Comparison of ENCODE assay signal across 8 mouse cellular contexts in genomic region chr4:43442044-43442443, GRCm38 (mm10). TPM values are rescaled to one million over a fixed set of nuclear protein-coding genes. Genes with fewer than 3 reads are reported as not detected.
DNase-seq lines count a peak whose midpoint lies in the region; ATAC-seq lines count a peak whose summit lies in the region.

No protein-coding gene starts in this region.

- peak; percentile 100 for DNase-seq in adrenal gland, adult (ENCODE audit: inconsistent age in 2 of 2, low spot score in 1 of 2)
- peak; percentile 100 for DNase-seq in embryo, embryonic 10.5 days (ENCODE audit: low spot score)
- DNase-seq in gastrocnemius, postnatal 14 days, result peak; percentile 99
- peak; percentile 99 for DNase-seq in left cerebral cortex, postnatal 10 days (ENCODE audit: extremely low spot score in 1 of 2, low spot score in 2 of 2)
- DNase-seq in right cerebral cortex, postnatal 25 days, result peak; percentile 99
- peak; percentile 99 to 100 for DNase-seq in urinary bladder, postnatal 4 days (ENCODE audit: low spot score in 2 of 2)

- intact Hi-C loops in gastrocnemius, postnatal 14 days (cut with DNase I; ENCODE audit: low total_unique reads), result no loop called here
- intact Hi-C loops in left cerebral cortex, postnatal 10 days (cut with DNase I), result loop anchor here (5.0 kb wide), 1 partner anchor 35 kb away; no protein-coding TSS in a partner anchor

- peak; percentile 95 for ATAC-seq in inflammation-experienced regulatory T-cells, adult 6 months
- ATAC-seq in megakaryocyte-erythroid progenitor cell, adult 5-6 weeks (replicated peaks; ENCODE audit: low FRiP score, low TSS enrichment, poor library complexity, severe bottlenecking), result peak; percentile 94

RNA-seq across cellular contexts. Expression of gene Tesk1, which starts 0.3 kb away (rescaled TPM):
- 10 to 100 TPM; 25.2 to 28.0 TPM for total RNA-seq in gastrocnemius, postnatal 14 days (2021)
- 1 to 10 TPM in 1 of 3 experiments, under 1 TPM in 2; 0.29 to 1.1 (median 0.66) TPM for polyA plus RNA-seq in inflammation-experienced regulatory T-cells, adult 6 months (2017; shearing (Covaris generic))
- 10 to 100 TPM; 71.7 to 74.2 TPM for total RNA-seq in left cerebral cortex, postnatal 10 days (2021)
- 11.7 and 15.6 TPM in 2 replicates for total RNA-seq in megakaryocyte-erythroid progenitor cell, adult 5-6 weeks (2014; fragmentation: Nextera tagmentation)
- 4.3 and 4.8 TPM in 2 replicates for total RNA-seq in megakaryocyte-erythroid progenitor cell, adult 5-6 weeks (2017)

RNA-seq across cellular contexts. Expression of gene Cd72, which starts 12.4 kb away (rescaled TPM):
- not detected for total RNA-seq in gastrocnemius, postnatal 14 days (2021)
- polyA plus RNA-seq in inflammation-experienced regulatory T-cells, adult 6 months (2017; shearing (Covaris generic)), result 100 to 1,000 TPM in 1 of 3 experiments, 10 to 100 TPM in 2; 18.7 to 104 (median 96.4) TPM
- 1 to 10 TPM in 1 of 2 experiments, not detected in 1; 1.2 TPM for total RNA-seq in left cerebral cortex, postnatal 10 days (2021)
- total RNA-seq in megakaryocyte-erythroid progenitor cell, adult 5-6 weeks (2014; fragmentation: Nextera tagmentation), result 1.5 and 9.6 TPM in 2 replicates
- 2.9 and 11.9 TPM in 2 replicates for total RNA-seq in megakaryocyte-erythroid progenitor cell, adult 5-6 weeks (2017)

RNA-seq across cellular contexts. Expression of gene Fam166b, which starts 13.1 kb away (rescaled TPM):
- not detected for total RNA-seq in gastrocnemius, postnatal 14 days (2021)
- polyA plus RNA-seq in inflammation-experienced regulatory T-cells, adult 6 months (2017; shearing (Covaris generic)), result not detected
- under 1 TPM in 1 of 2 experiments, not detected in 1; 0.30 TPM for total RNA-seq in left cerebral cortex, postnatal 10 days (2021)
- total RNA-seq in megakaryocyte-erythroid progenitor cell, adult 5-6 weeks (2014; fragmentation: Nextera tagmentation), result not detected in 2 replicates
- not detected in 2 replicates for total RNA-seq in megakaryocyte-erythroid progenitor cell, adult 5-6 weeks (2017)

RNA-seq across cellular contexts. Expression of gene Sit1, which starts 41.5 kb away (rescaled TPM):
- not detected for total RNA-seq in gastrocnemius, postnatal 14 days (2021)
- 100 to 1,000 TPM; 142 to 164 (median 156) TPM for polyA plus RNA-seq in inflammation-experienced regulatory T-cells, adult 6 months (2017; shearing (Covaris generic))
- not detected for total RNA-seq in left cerebral cortex, postnatal 10 days (2021)
- total RNA-seq in megakaryocyte-erythroid progenitor cell, adult 5-6 weeks (2014; fragmentation: Nextera tagmentation), result 0.61 TPM in 1 of 2 replicates, not detected in the other
- not detected in 2 replicates for total RNA-seq in megakaryocyte-erythroid progenitor cell, adult 5-6 weeks (2017)

RNA-seq across cellular contexts. Expression of gene Ccdc107, which starts 50.7 kb away (rescaled TPM):
- total RNA-seq in gastrocnemius, postnatal 14 days (2021), result 10 to 100 TPM; 25.7 to 25.9 TPM
- 10 to 100 TPM; 36.5 to 72.9 (median 72.1) TPM for polyA plus RNA-seq in inflammation-experienced regulatory T-cells, adult 6 months (2017; shearing (Covaris generic))
- 10 to 100 TPM; 31.1 to 32.5 TPM for total RNA-seq in left cerebral cortex, postnatal 10 days (2021)
- 28.8 and 47.9 TPM in 2 replicates for total RNA-seq in megakaryocyte-erythroid progenitor cell, adult 5-6 weeks (2014; fragmentation: Nextera tagmentation)
- total RNA-seq in megakaryocyte-erythroid progenitor cell, adult 5-6 weeks (2017), result 44.6 and 46.3 TPM in 2 replicates

Comparison
In these comparisons a context has a peak if more than half of its experiments do, and no peak if none do; other contexts are left out.
1. Peak in every context shown above with its lines: DNase-seq and ATAC-seq.